Mouse (Mus musculus): ENCODE results near the gene Cnpy2.

GRCm38 (mm10) chr10:128340257-128340656 lies 18.0 kb downstream of the Cnpy2 start:
- TF ChIP-seq CTCF (IDR thresholded peaks at IDR 0.05; ENCODE audit: borderline replicate concordance, insufficient read depth, low read depth, low read length): peak; percentile 9; the same call in 1 of the 2 replicates
- no peak for TF ChIP-seq POLR2A (IDR thresholded peaks at IDR 0.05; ENCODE audit: borderline replicate concordance, insufficient read depth, low read length)
